In genomic region chr8:45507277-45507633, GRCm38 (mm10) we compare ENCODE assay signal across 11 mouse cellular contexts. TPM values are rescaled to one million over a fixed set of nuclear protein-coding genes. Genes with fewer than 3 reads are reported as not detected.
DNase-seq lines count a peak whose midpoint lies in the region; ATAC-seq and TF ChIP-seq lines count a peak whose summit lies in the region.
"Had no signal": no experiment of that assay in that cellular context is flagged by ENCODE, and none has a peak within 500 bp of the region (broad histone marks: within the 10 kb centered on the region; RNA-seq: fewer than 3 reads in every experiment).

No protein-coding gene starts in this region.

- H3K4me3 ChIP-seq in intestine, embryonic 14.5 days (ENCODE audit: low read depth, low read length) = no peak overlapping the region
- no peak overlapping the region for H3K4me3 ChIP-seq in intestine, postnatal 0 days (ENCODE audit: low read depth, low read length)
- H3K4me3 ChIP-seq in embryonic facial prominence, embryonic 15.5 days (replicated peaks) = peak overlapping the region; percentile 31
- peak overlapping the region; percentile 47 for H3K4me3 ChIP-seq in hindbrain, embryonic 14.5 days (replicated peaks; ENCODE audit: low read length)
- peak overlapping the region; percentile 51 for H3K4me3 ChIP-seq in midbrain, postnatal 0 days (ENCODE audit: low read depth, low read length)
- H3K4me3 ChIP-seq: liver, embryonic 13.5 days had no signal

- no peak for ATAC-seq in intestine, embryonic 14.5 days (replicated peaks; ENCODE audit: low FRiP score, low TSS enrichment, low read depth)
- no peak for ATAC-seq in intestine, postnatal 0 days
- peak; percentile 34; the same call in 1 of the 2 replicates for ATAC-seq in embryonic facial prominence, embryonic 15.5 days (ENCODE audit: insufficient number of reproducible peaks, low FRiP score, low TSS enrichment, low read depth)
- peak; percentile 71 for ATAC-seq in hindbrain, embryonic 14.5 days (ENCODE audit: low FRiP score)
- ATAC-seq in midbrain, postnatal 0 days (ENCODE audit: low FRiP score) = peak; percentile 76

- no peaks in the 10 kb centered on the region for H3K4me1 ChIP-seq in intestine, embryonic 14.5 days (replicated peaks; ENCODE audit: control insufficient read depth, insufficient read depth, low read length)
- H3K4me1 ChIP-seq in intestine, postnatal 0 days (replicated peaks; ENCODE audit: control insufficient read depth, insufficient read depth, low read length) = no peaks in the 10 kb centered on the region
- peaks cover 11% of the 10 kb centered on the region; the same call in 1 of the 2 replicates for H3K4me1 ChIP-seq in embryonic facial prominence, embryonic 15.5 days
- H3K4me1 ChIP-seq in hindbrain, embryonic 14.5 days (replicated peaks; ENCODE audit: control insufficient read depth, insufficient read depth, low read length) = peaks cover 11% of the 10 kb centered on the region
- H3K4me1 ChIP-seq in midbrain, postnatal 0 days (ENCODE audit: insufficient read depth, low read length) = peaks cover 3% of the 10 kb centered on the region; the same call in 1 of the 2 replicates
- H3K4me1 ChIP-seq: liver, embryonic 13.5 days had no signal

- no peaks in the 10 kb centered on the region for H3K27me3 ChIP-seq in intestine, embryonic 14.5 days (replicated peaks; ENCODE audit: control insufficient read depth, insufficient read depth, low read length)
- H3K27me3 ChIP-seq in intestine, postnatal 0 days (replicated peaks; ENCODE audit: control insufficient read depth, insufficient read depth, low read length) = no peaks in the 10 kb centered on the region
- H3K27me3 ChIP-seq in embryonic facial prominence, embryonic 15.5 days = no peaks in the 10 kb centered on the region
- H3K27me3 ChIP-seq in hindbrain, embryonic 14.5 days (ENCODE audit: control insufficient read depth, insufficient read depth, low read length) = no peaks in the 10 kb centered on the region
- H3K27me3 ChIP-seq in midbrain, postnatal 0 days (ENCODE audit: insufficient read depth, low read length) = no peaks in the 10 kb centered on the region
- H3K27me3 ChIP-seq: CH12.LX; liver, embryonic 13.5 days had no signal

- no peak for TF ChIP-seq CTCF in intestine, postnatal 0 days (IDR thresholded peaks at IDR 0.05; ENCODE audit: low read depth)
- no peak for TF ChIP-seq CTCF in midbrain, postnatal 0 days (IDR thresholded peaks at IDR 0.05)

- no peaks in the 10 kb centered on the region for H3K9me3 ChIP-seq in intestine, embryonic 14.5 days (ENCODE audit: control insufficient read depth, low read length)
- H3K9me3 ChIP-seq in intestine, postnatal 0 days (ENCODE audit: control insufficient read depth) = no peaks in the 10 kb centered on the region
- H3K9me3 ChIP-seq in embryonic facial prominence, embryonic 15.5 days (replicated peaks) = no peaks in the 10 kb centered on the region
- no peaks in the 10 kb centered on the region for H3K9me3 ChIP-seq in hindbrain, embryonic 14.5 days (ENCODE audit: control insufficient read depth, low read length)
- no peaks in the 10 kb centered on the region for H3K9me3 ChIP-seq in midbrain, postnatal 0 days (ENCODE audit: low read length)
- H3K9me3 ChIP-seq: liver, embryonic 13.5 days had no signal

- H3K36me3 ChIP-seq in intestine, embryonic 14.5 days (ENCODE audit: control insufficient read depth, insufficient read depth, low read length) = no peaks in the 10 kb centered on the region
- no peaks in the 10 kb centered on the region for H3K36me3 ChIP-seq in intestine, postnatal 0 days (ENCODE audit: control insufficient read depth, insufficient read depth)
- H3K36me3 ChIP-seq in embryonic facial prominence, embryonic 15.5 days = no peaks in the 10 kb centered on the region
- H3K36me3 ChIP-seq in hindbrain, embryonic 14.5 days (replicated peaks; ENCODE audit: control insufficient read depth, insufficient read depth) = no peaks in the 10 kb centered on the region
- no peaks in the 10 kb centered on the region for H3K36me3 ChIP-seq in midbrain, postnatal 0 days (ENCODE audit: insufficient read depth, low read length)
- H3K36me3 ChIP-seq: liver, embryonic 13.5 days had no signal

- DNase-seq in intestine, embryonic 14.5 days (ENCODE audit: low spot score) = no peak
- no peak for DNase-seq in hindbrain, embryonic 14.5 days (ENCODE audit: low spot score)
- peak; percentile 69 for DNase-seq in midbrain, postnatal 0 days (ENCODE audit: low spot score)
- DNase-seq in right cerebral cortex, postnatal 36 days (ENCODE audit: low spot score in 2 of 2) = no peak
- DNase-seq in adrenal gland, adult (ENCODE audit: inconsistent age in 2 of 2, low spot score in 1 of 2) = no peak
- DNase-seq in kidney, postnatal 10 days = no peak
- DNase-seq: cerebellum, adult 11 months; liver, embryonic 13.5 days had no signal

- 58% methylated on average over 8 of the region's 8 CpGs for WGBS in intestine, embryonic 14.5 days
- 62% methylated on average over 8 of the region's 8 CpGs for WGBS in intestine, postnatal 0 days
- 24% methylated on average over 8 of the region's 8 CpGs for WGBS in embryonic facial prominence, embryonic 15.5 days
- WGBS in hindbrain, embryonic 14.5 days = 30% methylated on average over 8 of the region's 8 CpGs
- WGBS in midbrain, postnatal 0 days = 21% methylated on average over 8 of the region's 8 CpGs

- no peak overlapping the region for H3K27ac ChIP-seq in intestine, embryonic 14.5 days (ENCODE audit: low read depth)
- no peak overlapping the region for H3K27ac ChIP-seq in intestine, postnatal 0 days (ENCODE audit: low read depth, low read length)
- no peak overlapping the region for H3K27ac ChIP-seq in embryonic facial prominence, embryonic 15.5 days (replicated peaks)
- H3K27ac ChIP-seq in hindbrain, embryonic 14.5 days = peak overlapping the region; percentile 95
- H3K27ac ChIP-seq in midbrain, postnatal 0 days (ENCODE audit: low read depth, low read length) = peak overlapping the region; percentile 89
- H3K27ac ChIP-seq: liver, embryonic 13.5 days had no signal

- H3K4me2 ChIP-seq in intestine, embryonic 14.5 days (ENCODE audit: low read length) = peak overlapping the region; percentile 38
- H3K4me2 ChIP-seq in intestine, postnatal 0 days (replicated peaks; ENCODE audit: low read depth) = no peak overlapping the region
- H3K4me2 ChIP-seq in embryonic facial prominence, embryonic 15.5 days (replicated peaks) = peak overlapping the region; percentile 40
- H3K4me2 ChIP-seq in hindbrain, embryonic 14.5 days (replicated peaks) = peak overlapping the region; percentile 78
- H3K4me2 ChIP-seq in midbrain, postnatal 0 days (ENCODE audit: low read depth, low read length, poor library complexity, severe bottlenecking) = peak overlapping the region; percentile 60
- H3K4me2 ChIP-seq: liver, embryonic 13.5 days had no signal

- no peak overlapping the region for H3K9ac ChIP-seq in intestine, embryonic 14.5 days (ENCODE audit: low read length)
- H3K9ac ChIP-seq in intestine, postnatal 0 days (ENCODE audit: low read depth, low read length) = no peak overlapping the region
- no peak overlapping the region for H3K9ac ChIP-seq in embryonic facial prominence, embryonic 15.5 days
- peak overlapping the region; percentile 85 for H3K9ac ChIP-seq in hindbrain, embryonic 14.5 days
- H3K9ac ChIP-seq in midbrain, postnatal 0 days (replicated peaks; ENCODE audit: low read length, poor library complexity, severe bottlenecking) = peak overlapping the region; percentile 64
- H3K9ac ChIP-seq: liver, embryonic 13.5 days had no signal

RNA-seq across cellular contexts. Expression of gene Sorbs2, which starts 0.3 kb away (rescaled TPM):
- 31.4 and 34.5 TPM in 2 replicates for polyA plus RNA-seq in intestine, embryonic 14.5 days (2014; fragmentation: Nextera tagmentation; extraction: Ambion mirVana)
- polyA plus RNA-seq in intestine, postnatal 0 days (2015; fragmentation: Nextera tagmentation; extraction: Ambion mirVana) = 16.0 and 16.2 TPM in 2 replicates
- polyA plus RNA-seq in embryonic facial prominence, embryonic 15.5 days (2015; fragmentation: Nextera tagmentation; extraction: Ambion mirVana) = 18.1 and 22.3 TPM in 2 replicates
- polyA plus RNA-seq in hindbrain, embryonic 14.5 days (2014; fragmentation: Nextera tagmentation; extraction: Ambion mirVana) = 65.0 and 69.1 TPM in 2 replicates
- total RNA-seq in midbrain, postnatal 0 days (2014; rRNA removed) = 79.5 and 84.9 TPM in 2 replicates
- polyA plus RNA-seq in midbrain, postnatal 0 days (2015; fragmentation: Nextera tagmentation; extraction: Ambion mirVana) = 27.7 and 36.1 TPM in 2 replicates
- total RNA-seq: CH12.LX had no signal

Comparison
In these comparisons a context has a peak if more than half of its experiments do, and no peak if none do; other contexts are left out.
1. ATAC-seq: peak in embryonic facial prominence, embryonic 15.5 days (single experiment), hindbrain, embryonic 14.5 days (single experiment) and midbrain, postnatal 0 days (single experiment); none in intestine, embryonic 14.5 days (single experiment) and intestine, postnatal 0 days (single experiment).
2. H3K27ac ChIP-seq: peak in hindbrain, embryonic 14.5 days (single experiment) and midbrain, postnatal 0 days (single experiment); none in intestine, embryonic 14.5 days (single experiment), intestine, postnatal 0 days (single experiment) and embryonic facial prominence, embryonic 15.5 days (single experiment).
3. H3K4me3 ChIP-seq: peak in embryonic facial prominence, embryonic 15.5 days (single experiment), hindbrain, embryonic 14.5 days (single experiment) and midbrain, postnatal 0 days (single experiment); none in intestine, embryonic 14.5 days (single experiment) and intestine, postnatal 0 days (single experiment).
4. H3K9ac ChIP-seq: peak in hindbrain, embryonic 14.5 days (single experiment) and midbrain, postnatal 0 days (single experiment); none in intestine, embryonic 14.5 days (single experiment), intestine, postnatal 0 days (single experiment) and embryonic facial prominence, embryonic 15.5 days (single experiment).